Mouse (Mus musculus) cerebellum, adult 2 months (tissue): Measurements from ENCODE around the gene Popdc3. TPM values are rescaled to one million over a fixed set of nuclear protein-coding genes. Genes with fewer than 3 reads are reported as not detected.
"Not testable (repeated sequence)": the region's sequence is repeated elsewhere in the genome, so short reads cannot be mapped to it uniquely, and the experiment has no call there.

ENCODE experiments used
- DNase-seq, 2 experiments: peaks; one replicate each; pipeline ENCODE4 v3.0.0; 2021
- H3K27ac ChIP-seq: fragments of 200-500 bp; 2 replicates; pipeline ENCODE4 v1.5.1; 2012; ENCODE audit warnings: low read length, control low read depth, inconsistent platforms; ENCODE audit not compliant: insufficient read depth
- H3K27me3 ChIP-seq: fragments of 200-500 bp; 2 replicates; pipeline ENCODE4 v1.6.1; 2012; ENCODE audit warnings: inconsistent platforms, mild to moderate bottlenecking, low read length, moderate library complexity; ENCODE audit not compliant: control insufficient read depth, insufficient read depth
- H3K4me1 ChIP-seq: fragments of 200-500 bp; 2 replicates; pipeline ENCODE4 v1.6.1; 2011; ENCODE audit warnings: low read length; ENCODE audit not compliant: control insufficient read depth, insufficient read depth
- H3K4me3 ChIP-seq: fragments of 200-500 bp; replicated peaks from 2 replicates; pipeline ENCODE3; 2011; ENCODE audit warnings: mild to moderate bottlenecking, low read depth, low read length, control low read depth; ENCODE audit not compliant: insufficient read depth
- CTCF ChIP-seq: fragments of 200-500 bp; IDR thresholded peaks from 2 replicates; pipeline ENCODE4 v1.5.1; 2011; ENCODE audit warnings: low read depth, mild to moderate bottlenecking, control low read depth, low read length, moderate library complexity, borderline replicate concordance; ENCODE audit not compliant: insufficient read depth
- POLR2A ChIP-seq: fragments of 200-500 bp; IDR thresholded peaks from 2 replicates; pipeline ENCODE4 v1.6.1; 2011; ENCODE audit warnings: low read length, control low read depth, borderline replicate concordance; ENCODE audit not compliant: insufficient read depth
- WGBS: fragments of 180-500 bp; shearing (Covaris S2); methylation state at CpG from one replicate; pipeline ENCODE4 v1.1.7; 2018; 5-methylcytosine and 5-hydroxymethylcytosine counted together
- polyA plus RNA-seq: library from polyadenylated mRNA; depleted of rRNA; stranded (reverse); fragments of >200 nt; gene quantifications from 2 replicates; pipeline ENCODE4 v1.2.3, GENCODE M21; 2012

Popdc3 gene
- polyA plus RNA-seq, 1 experiment: 2.1 TPM

GRCm38 (mm10) chr10:45328196-45329000, 150.5 kb downstream of the Popdc3 start:
- TF ChIP-seq CTCF: no peak
- TF ChIP-seq POLR2A: no peak
- no peak overlapping the region for H3K27ac ChIP-seq
- no peak for DNase-seq
- WGBS: 78% methylated on average over 7 of the region's 7 CpGs
- no peaks in the 10 kb centered on the region for H3K27me3 ChIP-seq
- no peak overlapping the region for H3K4me3 ChIP-seq
- H3K4me1 ChIP-seq: no peaks in the 10 kb centered on the region

- 13% methylated on average over 7 of the region's 7 CpGs for WGBS
- no peak for DNase-seq
- Histone ChIP-seq H3K4me1 (no peaks in the 10 kb centered on the region), H3K4me3 (no peak overlapping the region), H3K27ac (no peak overlapping the region), H3K27me3 (no peaks in the 10 kb centered on the region; the same call in 1 of the 2 replicates)
- TF ChIP-seq CTCF (no peak), POLR2A (no peak)
Observed at GRCm38 (mm10) chr10:45334925-45335324, 157.0 kb downstream of the Popdc3 start.

- peak in 1 of 2 experiments; percentile 1 for DNase-seq
- Histone ChIP-seq H3K27me3 (no peaks in the 10 kb centered on the region; the same call in 1 of the 2 replicates), H3K4me3 (no peak within 1 kb of the TSS), H3K27ac (no peak within 1 kb of the TSS), H3K4me1 (no peaks in the 10 kb centered on the region)
- TF ChIP-seq POLR2A (no peak), CTCF (no peak)
- 1% methylated on average over 116 of the region's 116 CpGs for WGBS
Observed at GRCm38 (mm10) chr10:45335434-45336422, 157.8 kb downstream of the Popdc3 start, which contains the start of gene Bves. Bves (plus strand) TSS chr10:45335772.

- no peak overlapping the region for H3K4me3 ChIP-seq
- no peak for DNase-seq
Observed at GRCm38 (mm10) chr10:45339106-45339505, 161.2 kb downstream of the Popdc3 start.

GRCm38 (mm10) chr10:45344381-45344780, 166.5 kb downstream of the Popdc3 start:
- Histone ChIP-seq H3K4me1 (no peaks in the 10 kb centered on the region), H3K4me3 (no peak overlapping the region), H3K27ac (no peak overlapping the region), H3K27me3 (no peaks in the 10 kb centered on the region)
- DNase-seq: no peak
- WGBS: 85% methylated on average over 4 of the region's 4 CpGs
- TF ChIP-seq CTCF (no peak), POLR2A (no peak)

More at GRCm38 (mm10) chr10:45339106-45339505, 161.2 kb downstream of the Popdc3 start:
- H3K27ac ChIP-seq: no peak overlapping the region
- H3K27me3 ChIP-seq: no peaks in the 10 kb centered on the region; the same call in 1 of the 2 replicates
- H3K4me1 ChIP-seq: no peaks in the 10 kb centered on the region
- 40% methylated on average over 7 of the region's 7 CpGs for WGBS
- TF ChIP-seq CTCF (no peak), POLR2A (no peak)

- 74% methylated on average over 9 of the region's 9 CpGs for WGBS
- Histone ChIP-seq H3K27me3 (no peaks in the 10 kb centered on the region), H3K4me3 (no peak overlapping the region), H3K4me1 (no peaks in the 10 kb centered on the region), H3K27ac (no peak overlapping the region)
- no peak for DNase-seq
- TF ChIP-seq CTCF: no peak
- no peak for TF ChIP-seq POLR2A
Observed at GRCm38 (mm10) chr10:45345217-45345616, 167.3 kb downstream of the Popdc3 start.

GRCm38 (mm10) chr10:45348143-45348542, 170.2 kb downstream of the Popdc3 start:
- not testable (repeated sequence) for H3K27me3 ChIP-seq, H3K4me3 ChIP-seq, H3K4me1 ChIP-seq, H3K27ac ChIP-seq, DNase-seq
- WGBS: 84% methylated on average over 3 of the region's 3 CpGs

GRCm38 (mm10) chr10:45356091-45356490, 178.2 kb downstream of the Popdc3 start:
- H3K4me3 ChIP-seq: no peak overlapping the region
- 86% methylated on average over 6 of the region's 6 CpGs for WGBS
- TF ChIP-seq POLR2A (no peak), CTCF (no peak)
- H3K27me3 ChIP-seq: no peaks in the 10 kb centered on the region
- no peak overlapping the region for H3K27ac ChIP-seq
- DNase-seq: no peak
- H3K4me1 ChIP-seq: no peaks in the 10 kb centered on the region
